Mouse (Mus musculus) cerebellum, adult 11-12 months (tissue): ENCODE measurements around the gene Rgs19.
A peak's percentile ranks its signal among the peaks of the same experiment; 100 is the strongest.

ENCODE experiments used
- DNase-seq: peaks from one replicate; pipeline ENCODE4 v3.0.0; 2022

The Rgs19 gene

DNA sequence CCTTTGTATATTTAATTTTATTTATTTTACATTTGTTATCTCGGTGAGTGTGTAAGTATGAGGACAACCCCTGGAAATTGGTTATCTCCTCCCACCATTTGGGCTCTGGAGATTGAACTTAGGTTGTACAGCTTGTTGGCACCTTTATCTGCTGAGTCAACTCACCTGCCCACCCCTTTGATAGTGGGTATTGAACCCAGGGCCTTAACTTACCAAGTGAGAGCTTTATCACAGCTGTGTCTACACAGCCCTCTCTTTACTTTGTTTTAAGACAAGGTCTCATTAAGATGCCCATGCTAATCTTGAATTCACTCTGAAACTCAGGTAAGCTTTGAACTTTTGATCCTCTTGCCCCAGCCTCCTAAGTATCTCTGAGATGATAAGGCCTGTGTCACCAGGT lies 11.8 kb downstream of the Rgs19 start:
- DNase-seq, result no peak

- no peak for DNase-seq
Observed at GRCm38 (mm10) chr2:181680716-181681117, 13.1 kb downstream of the Rgs19 start.

- DNase-seq, result peak; percentile 86
Observed at GRCm38 (mm10) chr2:181679951-181680715, 13.6 kb downstream of the Rgs19 start, which contains the start of gene Tcea2. Tcea2 (plus strand) TSS chr2:181680310.

GRCm38 (mm10) chr2:181678780-181679179 lies 15.0 kb downstream of the Rgs19 start:
- peak; percentile 76 for DNase-seq

DNA sequence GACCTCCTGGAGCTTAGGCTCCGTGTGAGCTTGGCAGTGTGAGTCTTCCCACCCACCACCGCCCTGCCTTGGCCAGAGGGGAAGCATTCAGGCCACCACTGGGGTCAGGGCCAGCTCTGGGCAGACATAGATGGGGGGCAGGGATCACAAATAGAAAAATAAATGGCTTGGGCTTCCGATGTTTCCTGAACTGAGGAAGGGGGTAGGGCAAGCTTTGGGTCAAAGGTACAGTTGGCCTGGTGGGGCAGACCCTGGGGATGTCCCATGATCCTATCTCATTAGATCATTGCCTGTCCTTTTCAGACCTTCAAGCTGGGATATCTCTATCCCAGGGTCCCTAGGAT lies 16.1 kb downstream of the Rgs19 start:
- DNase-seq, result peak; percentile 7

DNA sequence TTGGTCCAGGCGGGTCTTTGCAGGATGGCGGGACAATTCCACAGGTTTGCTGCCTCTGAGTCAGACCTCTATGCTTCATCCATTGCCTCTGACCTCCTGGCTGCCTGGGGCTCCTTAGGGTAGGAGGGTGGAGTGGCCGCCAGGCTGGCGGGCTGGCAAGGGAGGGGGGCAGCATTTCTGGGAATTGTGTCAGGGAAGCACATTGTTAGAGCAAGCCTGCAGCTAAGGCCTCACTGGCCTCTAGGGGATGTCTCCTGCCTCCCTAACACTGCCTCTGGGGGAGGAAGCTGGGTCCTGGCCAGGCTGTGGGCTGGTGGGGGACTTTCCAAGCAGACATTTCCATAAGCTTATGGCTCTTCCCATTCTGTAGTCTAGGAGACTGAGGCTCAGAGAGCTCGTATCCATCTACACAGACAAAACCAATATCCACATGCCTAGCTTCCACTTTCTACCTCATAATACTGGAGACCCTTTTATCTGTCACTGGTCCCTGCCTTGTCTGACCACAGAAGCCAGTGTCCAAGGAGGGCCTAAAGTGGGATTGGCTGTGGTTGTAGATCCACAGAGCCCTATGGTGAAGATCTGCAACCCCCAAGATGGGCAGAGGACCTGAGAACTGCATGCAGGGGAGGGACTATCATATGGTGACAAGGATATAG lies 16.6 kb downstream of the Rgs19 start:
- DNase-seq, result peak; percentile 32

DNA sequence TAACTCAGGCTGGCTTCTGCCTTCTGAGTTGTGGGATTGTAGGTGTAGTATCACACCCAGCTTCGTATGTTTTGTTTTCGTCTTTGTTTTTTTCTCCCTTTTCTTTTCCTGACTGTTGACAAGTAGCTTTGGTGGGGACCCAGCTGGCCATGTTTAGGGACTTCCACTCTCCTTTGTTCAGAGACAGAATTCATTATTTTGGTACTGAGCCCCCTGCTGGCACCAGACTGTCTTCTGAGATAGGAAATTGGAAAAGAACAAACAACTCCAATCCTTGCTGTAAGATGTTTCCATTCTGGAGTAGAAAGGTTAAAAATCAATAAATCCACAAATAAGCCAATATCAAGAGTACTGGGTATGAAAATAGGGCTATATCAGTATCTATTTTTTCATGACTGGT lies 17.4 kb downstream of the Rgs19 start:
- DNase-seq, result no peak

DNA sequence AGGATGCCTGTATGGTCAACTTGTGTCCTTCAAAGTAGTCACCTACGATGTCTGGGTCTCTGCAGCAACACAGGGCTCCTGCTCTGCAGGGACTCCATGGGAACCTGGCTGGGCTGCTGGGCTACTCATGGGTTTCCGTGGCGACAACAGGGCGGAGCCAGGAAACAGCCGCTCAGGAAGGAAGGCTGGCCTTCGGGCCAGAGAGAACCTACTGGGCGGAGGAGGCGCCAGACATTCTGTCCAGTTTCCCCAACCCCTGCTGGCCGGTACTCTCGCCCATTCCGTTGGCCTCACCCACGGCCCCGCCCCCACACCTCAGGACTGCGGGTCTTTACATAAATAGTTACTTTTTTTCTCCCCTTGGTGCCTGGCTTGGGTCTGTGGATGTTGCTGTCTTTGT lies 18.3 kb downstream of the Rgs19 start:
- peak; percentile 57 for DNase-seq

GRCm38 (mm10) chr2:181674934-181675333 lies 18.8 kb downstream of the Rgs19 start:
- DNase-seq, result no peak

GRCm38 (mm10) chr2:181673501-181673900 lies 20.3 kb downstream of the Rgs19 start:
- DNase-seq, result no peak

GRCm38 (mm10) chr2:181671984-181672383 lies 21.8 kb downstream of the Rgs19 start:
- no peak for DNase-seq

GRCm38 (mm10) chr2:181671326-181671725 lies 22.5 kb downstream of the Rgs19 start, which contains the start of gene Sox18:
Sox18 (minus strand) TSS chr2:181671640.
- DNase-seq, result no peak

DNA sequence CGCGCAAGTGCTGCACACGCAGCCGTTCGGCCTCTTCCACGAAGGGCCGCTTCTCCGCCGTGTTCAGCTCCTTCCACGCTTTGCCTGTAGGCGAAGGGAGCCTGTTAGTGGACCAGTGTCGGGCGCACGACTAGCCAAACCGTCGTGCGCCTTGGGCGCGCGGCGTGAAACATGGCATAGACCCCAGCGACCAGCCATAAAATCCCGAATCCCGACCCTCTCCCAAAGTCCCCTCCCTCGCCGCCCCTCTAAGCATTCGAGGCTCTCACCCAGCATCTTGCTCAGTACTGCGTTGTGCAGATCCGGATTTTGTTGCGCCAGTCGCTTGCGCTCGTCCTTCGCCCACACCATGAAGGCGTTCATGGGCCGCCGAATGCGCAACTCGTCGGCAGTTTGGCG lies 22.9 kb downstream of the Rgs19 start:
- DNase-seq, result no peak

GRCm38 (mm10) chr2:181670285-181670912 lies 23.4 kb downstream of the Rgs19 start:
- no peak for DNase-seq

- DNase-seq, result no peak
Observed at GRCm38 (mm10) chr2:181663298-181663630, 30.5 kb downstream of the Rgs19 start.

DNA sequence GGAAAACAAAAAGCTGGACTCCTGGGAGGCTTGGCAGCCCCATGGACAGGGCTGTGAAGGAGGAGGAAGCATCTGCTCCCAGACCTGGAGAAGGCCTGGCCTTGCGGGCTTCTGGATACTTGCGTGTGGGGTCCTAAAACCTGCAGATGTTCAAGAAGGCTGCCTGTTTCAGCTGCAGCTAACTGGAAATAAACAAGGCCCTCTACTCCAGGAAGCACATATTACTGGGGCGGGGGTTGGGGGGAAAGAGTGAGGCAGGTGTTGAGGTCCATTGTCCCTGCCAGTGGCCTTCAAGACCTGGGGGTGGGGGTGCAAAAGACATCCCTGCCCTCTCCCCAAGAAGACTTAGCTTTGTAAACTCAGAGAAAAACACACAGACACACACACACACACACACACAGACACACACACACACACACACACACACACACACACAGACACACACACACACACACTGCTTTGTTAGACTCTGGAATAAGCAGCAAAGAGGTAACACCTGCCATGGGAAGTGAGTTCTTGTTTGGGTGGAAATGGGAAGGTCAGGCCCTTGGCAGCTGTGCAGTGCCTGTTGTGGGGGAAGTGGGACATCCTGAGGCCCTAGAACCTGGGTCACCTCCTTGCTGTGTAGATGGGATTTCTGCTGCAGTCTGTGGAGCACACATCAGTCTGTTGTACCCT lies 31.0 kb downstream of the Rgs19 start:
- DNase-seq, result no peak

- peak; percentile 73 for DNase-seq
Observed at GRCm38 (mm10) chr2:181659609-181660055, 34.1 kb downstream of the Rgs19 start.

GRCm38 (mm10) chr2:181658930-181659555 lies 34.7 kb downstream of the Rgs19 start:
- no peak for DNase-seq

DNA sequence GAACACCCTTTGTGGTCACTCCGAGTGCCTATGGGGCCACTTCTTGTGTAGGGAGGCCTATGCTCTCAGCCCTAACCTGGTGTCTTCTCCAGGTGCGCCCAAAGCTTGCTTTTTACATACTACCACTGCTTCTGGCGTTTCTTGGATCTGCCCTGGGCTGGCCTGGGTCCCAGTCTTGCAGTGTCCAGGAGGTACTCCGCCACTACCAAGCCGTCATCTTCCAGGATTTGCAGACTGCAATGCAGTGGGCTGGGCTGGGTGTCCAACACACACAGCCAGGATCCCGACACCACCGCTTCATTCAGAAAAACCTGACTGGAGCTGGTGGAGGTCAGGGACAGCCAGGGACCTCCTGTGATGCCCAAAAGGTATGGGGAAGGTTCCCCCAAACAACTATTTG lies 35.2 kb downstream of the Rgs19 start:
- DNase-seq, result no peak

DNA sequence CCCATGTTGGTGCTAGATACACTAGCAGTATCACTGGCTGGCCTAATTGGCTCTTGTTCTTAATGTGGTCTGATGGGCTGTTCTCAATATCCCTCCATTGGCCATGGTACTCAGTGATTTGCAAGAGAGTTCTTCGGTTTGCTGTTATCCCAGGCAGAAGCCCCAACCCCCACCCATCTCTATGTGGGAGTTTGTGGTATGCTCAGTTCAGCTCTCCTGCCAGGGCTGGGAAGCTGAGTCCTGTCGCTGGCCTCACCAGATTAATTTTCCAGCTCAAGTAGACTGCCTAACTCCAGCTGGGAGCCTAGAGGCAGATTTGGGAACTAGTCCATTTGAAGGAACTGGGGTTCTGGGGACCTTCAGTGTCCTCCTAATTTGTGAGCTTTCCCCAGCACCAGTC lies 36.3 kb downstream of the Rgs19 start:
- DNase-seq, result no peak

GRCm38 (mm10) chr2:181656734-181657133 lies 37.0 kb downstream of the Rgs19 start, which contains the start of gene Gm29797:
Gm29797 (plus strand) TSS chr2:181657034.
- DNase-seq, result no peak

- no peak for DNase-seq
Observed at GRCm38 (mm10) chr2:181653523-181653922, 40.3 kb downstream of the Rgs19 start.

- no peak for DNase-seq
Observed at GRCm38 (mm10) chr2:181653065-181653464, 40.7 kb downstream of the Rgs19 start.
